Mouse (Mus musculus) adrenal gland, postnatal 36 days (tissue): ENCODE data around the gene Triap1. TPM values are rescaled to one million over a fixed set of nuclear protein-coding genes. Genes with fewer than 3 reads are reported as not detected.
"Not testable (repeated sequence)": the region's sequence is repeated elsewhere in the genome, so short reads cannot be mapped to it uniquely, and the experiment has no call there.

Source experiments
- DNase-seq, 2 experiments: peaks; one replicate each; pipeline ENCODE4 v3.0.0; 2021; ENCODE audit warnings: mixed read lengths in 1 of 2
- total RNA-seq, 2 experiments: library from RNA; stranded (reverse); gene quantifications; 2 replicates each; pipeline ENCODE4 v1.2.3; 2021

Triap1 gene
- total RNA-seq, 2 experiments from 2014 or later = 32.4 to 47.5 TPM

GRCm38 (mm10) chr5:115330955-115331354 is 10.1 kb upstream of the Triap1 start:
- DNase-seq = no peak

- no peak for DNase-seq
These were observed 7.4 kb upstream of the Triap1 start for GRCm38 (mm10) chr5:115333626-115334025.

- no peak for DNase-seq
These were observed 1.0 kb upstream of the Triap1 start for GRCm38 (mm10) chr5:115340007-115340406.

GRCm38 (mm10) chr5:115341314-115342165 is 515 bp downstream of the Triap1 start:
- no peak for DNase-seq

- peak; percentile 83 to 91 for DNase-seq
These were observed 6.5 kb downstream of the Triap1 start for GRCm38 (mm10) chr5:115347564-115347963.

GRCm38 (mm10) chr5:115348546-115349224 is 7.7 kb downstream of the Triap1 start, which contains the start of gene Cox6a1:
Gene Cox6a1 (minus strand): TSS chr5:115348981.
- DNase-seq = peak; percentile 99

GRCm38 (mm10) chr5:115349225-115349555 is 8.2 kb downstream of the Triap1 start:
- DNase-seq = no peak

GRCm38 (mm10) chr5:115351348-115351747 is 10.3 kb downstream of the Triap1 start:
- DNase-seq = no peak

GRCm38 (mm10) chr5:115355070-115355469 is 14.0 kb downstream of the Triap1 start:
- no peak for DNase-seq

GRCm38 (mm10) chr5:115358872-115359271 is 17.8 kb downstream of the Triap1 start:
- peak; percentile 92 for DNase-seq

GRCm38 (mm10) chr5:115359438-115359837 is 18.4 kb downstream of the Triap1 start:
- DNase-seq = no peak

GRCm38 (mm10) chr5:115359851-115360372 is 18.9 kb downstream of the Triap1 start:
- peak in 1 of 2 experiments; percentile 52 for DNase-seq

- DNase-seq = no peak
These were observed 21.2 kb downstream of the Triap1 start for GRCm38 (mm10) chr5:115362216-115362615.

GRCm38 (mm10) chr5:115362819-115363714 is 22.0 kb downstream of the Triap1 start:
- no peak for DNase-seq

GRCm38 (mm10) chr5:115364782-115365181 is 23.8 kb downstream of the Triap1 start:
- DNase-seq = no peak

GRCm38 (mm10) chr5:115371736-115372135 is 30.7 kb downstream of the Triap1 start:
- no peak for DNase-seq

- DNase-seq = no peak
These were observed 32.6 kb downstream of the Triap1 start for GRCm38 (mm10) chr5:115373441-115374203.

- DNase-seq = no peak
These were observed 33.3 kb downstream of the Triap1 start for GRCm38 (mm10) chr5:115374204-115374820.

- DNase-seq = no peak
These were observed 34.4 kb downstream of the Triap1 start for GRCm38 (mm10) chr5:115375436-115375835.

GRCm38 (mm10) chr5:115378882-115379281 is 37.9 kb downstream of the Triap1 start:
- DNase-seq = not testable (repeated sequence)

GRCm38 (mm10) chr5:115391935-115392334 is 50.9 kb downstream of the Triap1 start:
- DNase-seq = no peak
